Mouse (Mus musculus) forelimb bud, embryonic 11.5 days (tissue): Measurements from ENCODE around the gene Bicra.

ENCODE experiments used
- DNase-seq: peaks from one replicate; pipeline ENCODE4 v3.0.0-alpha.2; 2012; ENCODE audit warnings: low read depth, low spot score

Bicra gene

GRCm38 (mm10) chr7:16048164-16048564 is 443 bp upstream of the Bicra start:
- DNase-seq: peak; percentile 99

- peak; percentile 61 for DNase-seq
Measured at GRCm38 (mm10) chr7:16046481-16047337, 1.0 kb downstream of the Bicra start.

GRCm38 (mm10) chr7:16046101-16046480 is 1.6 kb downstream of the Bicra start:
- peak; percentile 60 for DNase-seq

- no peak for DNase-seq
Measured at GRCm38 (mm10) chr7:16045538-16045937, 2.2 kb downstream of the Bicra start.

- DNase-seq: peak; percentile 81
Measured at GRCm38 (mm10) chr7:16044531-16044930, 3.2 kb downstream of the Bicra start.

- peak; percentile 41 for DNase-seq
Measured at GRCm38 (mm10) chr7:16043861-16044435, 3.8 kb downstream of the Bicra start.

- no peak for DNase-seq
Measured at GRCm38 (mm10) chr7:16042850-16043775, 4.6 kb downstream of the Bicra start.

- DNase-seq: no peak
Measured at GRCm38 (mm10) chr7:16041208-16041607, 6.5 kb downstream of the Bicra start.

- no peak for DNase-seq
Measured at GRCm38 (mm10) chr7:16039363-16039762, 8.4 kb downstream of the Bicra start.

- no peak for DNase-seq
Measured at GRCm38 (mm10) chr7:16036972-16037371, 10.7 kb downstream of the Bicra start.

GRCm38 (mm10) chr7:16033580-16034461 is 13.9 kb downstream of the Bicra start:
- DNase-seq: no peak

GRCm38 (mm10) chr7:16033059-16033458 is 14.7 kb downstream of the Bicra start:
- DNase-seq: no peak

- DNase-seq: no peak
Measured at GRCm38 (mm10) chr7:16031072-16031471, 16.6 kb downstream of the Bicra start.

- DNase-seq: no peak
Measured at GRCm38 (mm10) chr7:16028102-16028927, 19.4 kb downstream of the Bicra start.

GRCm38 (mm10) chr7:16024603-16025222 is 23.0 kb downstream of the Bicra start:
- DNase-seq: no peak

GRCm38 (mm10) chr7:16019256-16020094 is 28.2 kb downstream of the Bicra start:
- no peak for DNase-seq

GRCm38 (mm10) chr7:16018016-16018810 is 29.5 kb downstream of the Bicra start:
- DNase-seq: no peak

- no peak for DNase-seq
Measured at GRCm38 (mm10) chr7:16015384-16015783, 32.3 kb downstream of the Bicra start.
